Mouse (Mus musculus) cerebellum, adult (tissue): ENCODE measurements at regions not wholly inside any gene's neighbourhood (a gene's known extent, or its start where the extent isn't known, plus 50 kb on each side); places are given as distances from the start of the nearest gene placed in this dataset.
A peak's percentile ranks its signal among the peaks of the same experiment; 100 is the strongest.
"Not testable (repeated sequence)": the region's sequence is repeated elsewhere in the genome, so short reads cannot be mapped to it uniquely, and the experiment has no call there.

ENCODE experiments used
- ATAC-seq: cut with Nextera tagmentation; 2 replicates; pipeline ENCODE4 v1.9.2; 2017; ENCODE audit warnings: mild to moderate bottlenecking, moderate library complexity, mixed read lengths; ENCODE audit not compliant: insufficient number of reproducible peaks, low FRiP score, low TSS enrichment

DNA sequence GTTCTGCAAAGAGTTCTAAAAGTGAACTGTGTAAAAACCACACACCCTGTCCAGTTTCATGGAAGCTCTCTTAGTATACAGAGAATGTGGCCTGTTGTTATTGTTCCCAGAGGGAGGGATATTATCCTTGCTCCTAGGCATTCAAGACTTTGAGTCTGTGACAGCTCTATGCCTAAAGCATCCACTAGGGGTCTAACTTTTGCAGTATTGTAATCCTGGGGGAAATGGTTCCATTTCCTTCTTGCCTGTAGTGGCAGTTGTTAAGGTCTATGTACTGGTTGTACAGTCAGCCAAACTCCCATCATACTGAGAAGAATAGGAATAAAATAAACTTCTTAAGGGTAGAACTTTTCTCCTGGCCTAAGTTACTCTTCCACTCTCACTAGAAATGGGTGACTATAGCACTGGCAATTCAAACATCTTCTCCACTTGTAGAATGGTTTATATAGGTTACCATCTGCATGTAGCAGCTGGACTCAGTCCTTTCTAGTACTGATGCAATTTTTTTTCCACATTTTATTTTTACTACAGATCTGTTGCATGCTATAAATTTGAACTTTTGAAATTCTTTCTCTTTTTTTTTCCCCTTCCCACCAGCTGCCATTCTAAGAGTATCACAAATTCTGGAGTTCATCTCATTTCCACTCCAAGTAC, 51.4 kb upstream of the Dpt start:
- peak; percentile 74 for ATAC-seq

DNA sequence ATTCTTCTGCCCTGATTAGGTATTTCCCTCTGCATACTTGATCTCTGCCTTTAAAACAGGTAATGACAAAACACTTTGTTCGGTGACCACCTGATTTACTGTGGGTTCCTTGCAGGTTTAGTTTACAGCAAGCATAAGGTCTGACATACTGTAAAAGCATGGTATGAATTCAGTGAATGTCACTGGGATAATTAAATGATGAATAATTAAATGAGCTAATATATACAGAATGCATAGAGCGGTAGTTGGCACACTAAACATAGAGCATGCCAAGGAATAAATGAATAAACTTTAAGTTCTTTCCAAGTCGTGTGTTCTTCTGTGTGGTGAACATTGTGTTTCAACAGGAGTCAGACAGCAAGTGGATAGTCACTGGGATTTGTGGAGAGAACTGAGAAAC, 51.9 kb upstream of the Dpt start:
- no peak for ATAC-seq

DNA sequence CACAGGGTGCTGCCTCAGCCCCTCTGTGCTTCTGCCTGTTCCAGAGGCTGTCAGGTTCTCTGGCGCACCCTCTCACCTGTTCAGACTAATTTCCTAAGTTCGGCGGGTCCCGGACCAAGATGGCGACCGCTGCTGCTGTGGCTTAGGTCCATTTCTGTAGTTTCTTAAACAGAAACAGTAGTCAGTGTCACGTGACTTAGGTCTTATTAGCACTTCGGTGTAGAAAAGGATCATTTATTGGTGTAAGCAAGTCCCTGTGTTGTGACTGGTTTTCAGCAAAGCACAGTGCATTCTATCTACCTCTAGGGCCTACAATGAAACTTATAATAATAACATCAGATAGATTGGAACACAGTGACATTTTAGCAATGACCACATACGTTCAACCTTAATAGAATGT, 53.5 kb upstream of the Dpt start:
- ATAC-seq: not testable (repeated sequence)

DNA sequence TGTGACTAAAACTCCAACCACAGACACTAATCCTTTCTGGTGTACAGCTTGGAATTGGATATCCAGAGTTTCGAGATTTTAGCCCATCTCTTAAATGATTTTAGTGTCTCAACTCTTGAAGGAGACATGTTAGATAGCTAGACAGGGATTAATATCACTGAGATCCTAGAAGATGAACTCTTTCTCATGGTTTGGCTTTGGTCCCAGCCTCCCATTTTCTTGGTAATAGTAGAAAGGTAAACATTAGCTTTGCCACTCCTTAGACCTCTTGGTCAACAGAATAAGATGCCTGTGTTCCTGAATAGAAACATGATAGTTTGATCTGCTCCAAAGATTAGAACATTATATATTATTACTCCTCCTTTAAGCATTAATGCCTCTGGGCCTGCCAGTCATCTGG, 60.8 kb upstream of the Dpt start:
- ATAC-seq: no peak

DNA sequence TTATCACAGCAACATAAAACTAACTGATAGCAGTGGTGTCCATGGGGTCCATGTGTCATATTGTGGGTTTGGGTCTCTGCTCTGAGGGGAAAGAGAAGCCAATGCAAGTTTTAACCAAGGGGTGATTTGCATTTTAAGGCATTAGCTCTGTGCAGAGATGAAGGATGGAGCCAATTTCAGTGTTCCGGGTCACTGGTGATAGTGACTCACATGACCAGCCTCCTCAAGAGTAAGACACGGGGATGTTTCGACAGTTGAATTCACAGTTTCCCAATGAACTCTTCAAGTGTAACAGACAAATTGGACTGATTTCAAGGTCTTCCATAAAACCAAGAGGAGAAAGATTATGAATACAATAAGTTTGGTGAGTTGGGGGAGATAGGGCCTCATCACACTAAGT, 62.7 kb upstream of the Dpt start:
- no peak for ATAC-seq

DNA sequence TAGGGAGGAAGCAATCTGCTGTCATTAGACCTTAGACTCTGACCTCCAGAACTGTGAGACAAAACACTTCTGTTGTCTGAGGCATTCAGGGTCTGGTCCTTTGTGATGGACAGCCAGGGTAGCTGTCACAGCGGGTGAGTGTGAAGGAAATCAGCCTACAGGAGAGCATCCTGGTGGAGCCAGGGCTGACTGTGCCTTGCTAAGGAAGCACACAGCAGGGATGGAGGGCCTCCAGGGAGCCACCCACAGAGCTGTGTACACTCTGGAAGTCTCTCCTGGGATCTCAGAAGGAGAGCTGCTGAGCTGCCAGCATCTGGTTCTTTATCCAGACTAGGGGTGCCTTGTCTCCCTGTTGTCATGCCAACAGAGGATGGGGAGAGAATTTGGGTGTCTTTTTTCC, 74.4 kb upstream of the Dpt start:
- no peak for ATAC-seq

DNA sequence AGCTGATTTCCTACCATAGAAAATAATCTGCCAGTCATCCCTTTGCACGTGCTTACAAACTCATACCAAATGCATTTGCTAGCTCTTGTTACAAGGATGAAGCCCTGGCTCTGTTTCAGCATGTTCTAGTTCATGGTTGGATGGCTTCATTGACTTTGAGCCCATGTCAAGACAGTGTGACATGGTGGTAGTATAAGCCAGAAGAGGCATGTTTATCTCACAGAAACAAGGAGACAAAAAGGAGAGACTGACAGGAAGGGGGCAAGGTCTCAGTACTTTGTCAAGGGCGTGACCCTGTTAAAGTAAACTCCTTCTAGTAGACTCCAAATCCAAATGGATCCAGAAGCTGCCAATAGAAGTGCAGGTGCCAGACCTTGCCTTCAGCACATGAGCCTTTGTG, 81.5 kb upstream of the Dpt start:
- ATAC-seq: no peak

DNA sequence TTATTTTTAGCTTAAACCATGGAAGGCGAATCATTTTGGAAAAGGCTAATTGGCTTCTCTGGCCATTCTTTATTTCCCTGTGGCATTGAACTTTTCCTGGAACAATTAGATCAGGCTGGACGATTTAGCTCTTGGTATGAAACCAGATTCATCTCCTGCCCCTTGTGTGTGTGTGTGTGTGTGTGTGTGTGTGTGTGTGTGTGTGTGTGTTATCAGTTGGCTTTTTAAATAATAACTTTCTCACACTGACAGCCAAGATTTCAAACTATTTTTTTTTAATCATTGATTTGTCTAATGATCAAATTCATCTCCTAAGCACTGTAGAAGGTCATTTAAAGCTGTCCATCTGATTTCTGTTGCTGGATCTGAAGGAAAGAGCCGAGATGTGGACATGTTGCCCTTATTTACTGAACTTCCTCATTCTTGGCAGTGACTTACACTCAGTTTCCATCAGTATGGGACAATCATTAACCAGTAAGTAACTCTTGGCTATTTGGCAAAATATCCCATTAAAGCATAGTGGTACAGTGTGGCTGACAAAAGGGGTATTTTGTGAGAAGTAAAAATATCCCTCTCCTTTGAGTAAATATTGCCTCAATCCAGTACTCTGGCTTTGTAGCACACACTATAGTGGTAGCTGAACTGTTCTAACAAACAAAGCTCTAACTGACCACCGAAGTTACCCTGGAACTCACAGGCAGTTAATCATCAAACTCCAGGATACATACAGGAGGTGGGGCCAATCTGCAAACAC, 82.5 kb upstream of the Dpt start:
- no peak for ATAC-seq

DNA sequence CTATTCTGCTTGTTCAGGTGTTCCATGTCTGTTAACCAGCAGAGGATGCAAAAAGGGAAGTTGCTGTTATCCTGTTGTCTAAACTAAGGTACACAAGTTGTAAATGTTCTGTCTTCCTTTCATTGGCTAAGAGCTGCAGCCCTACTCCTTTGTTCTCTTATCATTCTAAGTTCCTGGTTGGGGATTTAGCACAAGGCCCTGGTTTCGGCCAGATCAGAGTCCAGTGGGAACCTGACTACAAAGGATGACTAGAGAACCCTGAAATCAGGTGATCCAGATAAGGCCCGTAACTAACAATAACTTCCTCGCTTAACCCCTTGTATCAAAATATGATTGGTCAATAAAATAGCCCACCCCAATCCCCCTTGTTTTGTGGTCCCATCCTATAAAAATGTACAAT, 83.9 kb upstream of the Dpt start:
- ATAC-seq: no peak

DNA sequence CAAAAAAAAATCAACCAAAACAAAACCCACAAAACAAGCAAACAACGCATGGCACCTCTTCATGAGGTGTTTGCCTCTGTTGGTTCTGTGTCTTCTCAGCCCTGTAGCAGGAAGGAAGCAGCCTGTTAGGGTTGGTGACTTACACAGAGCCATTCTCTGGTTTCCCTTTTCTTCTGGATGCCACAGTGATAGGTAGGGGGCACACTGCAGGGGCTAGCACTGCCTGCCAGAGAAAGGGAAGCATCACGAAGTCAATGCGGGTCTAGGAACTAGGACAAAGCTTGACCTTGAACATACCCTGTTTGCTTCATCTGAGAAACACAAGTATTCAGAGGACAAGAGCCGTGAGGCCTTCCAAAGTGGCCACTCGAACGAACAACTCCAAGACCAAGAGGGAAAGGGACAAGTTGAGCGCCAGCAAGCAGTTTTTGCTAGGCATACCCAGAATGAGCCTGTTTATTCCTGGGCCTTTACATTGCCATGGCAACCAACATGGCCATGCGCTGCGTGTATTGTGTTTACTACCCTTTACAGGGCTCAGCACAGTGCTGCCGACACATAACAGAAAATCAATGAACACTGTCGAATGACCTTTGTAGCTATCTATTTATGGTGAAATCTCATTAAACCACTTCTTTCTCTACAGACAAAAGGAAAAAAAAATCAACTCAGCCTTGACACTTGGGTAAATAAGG, 91.9 kb upstream of the Dpt start:
- no peak; the same call in 1 of the 2 replicates for ATAC-seq

DNA sequence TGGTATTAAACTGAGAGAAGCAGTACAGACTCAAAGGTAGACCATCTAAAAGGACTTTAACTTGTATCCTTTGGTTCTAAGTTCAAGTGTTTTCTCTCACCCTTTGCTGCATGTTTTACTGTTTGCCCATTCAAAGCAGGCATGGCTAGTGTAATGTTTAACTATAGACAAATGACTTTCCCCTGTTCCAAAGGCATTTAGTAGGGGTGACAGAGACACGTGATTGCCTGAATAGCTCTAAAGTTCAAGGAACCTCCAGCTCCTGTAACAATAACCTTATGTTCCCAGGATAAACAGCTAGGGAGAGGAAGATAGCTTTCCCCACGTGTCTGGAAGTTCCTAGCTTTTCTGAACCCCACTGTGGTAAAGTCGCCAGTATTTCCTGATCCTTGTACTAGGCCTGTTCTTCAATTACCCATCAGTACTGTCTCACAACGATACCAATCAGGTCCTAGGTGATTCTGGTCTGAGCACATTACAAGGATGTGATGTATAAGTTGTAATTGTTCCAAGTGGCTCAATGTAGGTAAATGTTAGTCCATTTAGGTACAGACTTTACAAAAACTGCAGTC, 92.8 kb upstream of the Dpt start:
- no peak for ATAC-seq

DNA sequence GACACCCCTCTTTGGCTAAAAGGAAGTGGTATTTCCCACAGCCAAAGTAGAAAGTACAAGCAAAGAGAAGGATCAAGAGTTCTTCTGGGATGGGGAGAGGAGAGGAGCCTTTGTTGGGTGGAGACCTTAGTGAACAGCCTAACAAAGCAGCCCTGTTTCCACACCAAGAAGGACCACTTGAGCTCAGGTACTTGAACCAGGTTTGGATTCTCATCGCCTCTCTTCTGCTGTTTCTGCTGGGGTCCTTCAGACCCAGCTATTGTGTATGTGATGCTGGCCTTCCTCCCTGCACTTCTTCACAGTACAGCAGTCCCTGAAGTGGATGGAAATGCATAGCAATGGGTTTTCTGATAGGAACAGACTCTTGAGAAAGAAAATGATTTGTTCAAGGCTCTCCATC, 106.4 kb upstream of the Dpt start:
- ATAC-seq: no peak

DNA sequence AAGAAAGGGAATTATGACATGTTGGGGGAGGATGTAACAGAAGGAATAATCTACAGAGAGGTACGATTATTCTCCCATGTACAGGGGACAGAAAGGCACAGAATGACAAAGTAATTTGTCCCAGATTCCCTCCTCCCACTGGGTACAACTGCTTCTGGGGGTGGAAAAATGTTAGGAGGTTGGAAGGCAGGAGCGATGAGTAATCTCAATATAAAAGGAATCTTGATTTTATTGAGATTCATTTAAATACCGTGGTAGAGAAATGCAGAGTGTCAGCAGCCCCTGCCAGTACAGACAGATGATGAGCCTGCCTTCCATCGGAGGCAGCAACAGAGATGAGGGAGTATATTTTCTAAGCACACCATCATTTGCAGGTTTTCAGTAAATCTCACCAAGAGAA, 107.1 kb upstream of the Dpt start:
- no peak for ATAC-seq

DNA sequence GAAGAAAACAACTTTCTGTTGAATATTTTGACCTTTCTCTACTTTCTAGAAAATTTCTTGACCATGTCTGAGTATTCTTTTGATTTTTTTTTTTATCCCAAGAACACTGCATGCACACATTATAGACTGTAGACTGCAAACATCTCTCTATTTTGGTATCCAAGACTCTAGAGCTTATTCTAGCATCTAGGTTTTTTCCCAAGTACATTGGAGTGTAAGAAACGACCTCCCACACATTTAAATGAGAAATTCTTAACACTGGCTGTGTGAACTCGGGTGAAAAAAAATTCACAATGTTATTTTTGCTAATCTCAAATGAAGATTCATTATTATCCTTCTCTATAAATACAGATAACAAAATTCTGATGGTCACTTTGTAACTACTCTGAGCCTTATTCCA, 112.0 kb upstream of the Dpt start:
- no peak for ATAC-seq

DNA sequence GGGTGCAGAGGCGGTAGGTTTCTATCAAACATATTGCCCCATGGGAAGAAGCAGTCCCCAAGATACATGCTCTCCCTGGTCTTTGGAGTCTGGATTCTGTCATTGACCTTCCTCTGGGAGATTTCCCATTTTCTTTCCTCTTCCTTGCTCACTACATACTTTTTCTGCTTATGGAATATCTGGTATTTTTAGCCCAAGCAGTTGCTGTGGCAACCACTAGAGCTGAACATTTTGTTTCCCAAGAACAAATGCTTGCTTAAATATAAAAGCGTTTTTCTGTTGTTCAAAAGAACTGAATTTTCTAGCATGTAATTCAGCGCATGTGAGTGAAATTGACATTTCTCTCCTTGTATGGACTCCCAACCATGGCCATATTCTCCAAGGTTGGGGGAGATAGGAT, 112.7 kb upstream of the Dpt start:
- no peak for ATAC-seq

DNA sequence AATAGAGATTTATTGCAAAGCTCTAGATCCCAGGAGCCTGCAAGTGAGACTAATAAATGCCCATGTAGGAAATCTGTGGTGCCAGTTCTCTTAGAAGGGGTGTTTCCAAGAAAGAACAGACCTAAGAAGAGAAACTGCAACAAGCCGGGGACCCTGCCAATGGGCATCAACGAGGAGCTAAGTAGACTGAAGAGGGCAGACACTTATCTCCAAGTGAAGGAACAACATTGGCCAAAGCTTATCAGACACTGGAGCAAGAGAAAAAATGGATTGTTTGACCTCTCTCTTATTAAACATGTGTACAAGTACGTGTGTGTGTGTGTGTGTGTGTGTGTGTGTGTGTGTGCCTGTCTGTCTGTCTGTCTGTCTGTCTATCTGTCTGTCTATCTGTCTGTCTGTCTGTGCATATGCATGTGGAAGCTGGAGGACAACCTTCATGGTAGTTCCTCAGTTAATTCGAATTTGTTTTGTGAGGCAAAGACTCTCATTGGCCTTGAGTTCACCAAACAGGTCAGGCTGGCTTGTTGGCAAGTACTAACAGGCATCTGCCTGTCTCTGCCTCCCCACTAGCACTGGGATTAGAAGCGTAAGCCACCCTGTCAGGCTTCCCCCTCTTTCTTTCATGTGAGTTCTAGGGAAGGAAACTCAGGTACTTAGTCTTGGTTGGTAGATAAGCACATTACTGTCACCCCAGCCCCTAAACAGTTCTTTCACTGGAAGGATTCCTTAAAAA, 113.4 kb upstream of the Dpt start:
- no peak for ATAC-seq

DNA sequence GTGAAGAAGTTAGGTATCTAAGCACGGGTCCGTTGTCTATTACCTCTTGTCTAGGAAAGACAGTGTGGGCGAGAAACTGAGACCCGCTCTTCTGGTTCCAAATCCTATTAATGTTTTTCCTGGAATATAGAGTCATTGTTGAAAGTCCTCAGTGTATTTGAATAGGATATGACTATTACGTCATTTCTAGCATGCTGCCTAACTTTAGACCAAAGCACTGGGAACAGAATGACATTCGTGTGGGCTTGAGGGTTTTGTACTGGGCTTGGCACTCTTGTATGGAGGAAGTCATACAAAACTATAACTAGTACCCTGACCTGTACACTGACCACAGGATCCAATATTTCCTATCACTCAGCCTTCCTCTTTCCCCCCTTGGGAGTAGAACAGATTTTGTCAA, 114.0 kb upstream of the Dpt start:
- ATAC-seq: no peak

DNA sequence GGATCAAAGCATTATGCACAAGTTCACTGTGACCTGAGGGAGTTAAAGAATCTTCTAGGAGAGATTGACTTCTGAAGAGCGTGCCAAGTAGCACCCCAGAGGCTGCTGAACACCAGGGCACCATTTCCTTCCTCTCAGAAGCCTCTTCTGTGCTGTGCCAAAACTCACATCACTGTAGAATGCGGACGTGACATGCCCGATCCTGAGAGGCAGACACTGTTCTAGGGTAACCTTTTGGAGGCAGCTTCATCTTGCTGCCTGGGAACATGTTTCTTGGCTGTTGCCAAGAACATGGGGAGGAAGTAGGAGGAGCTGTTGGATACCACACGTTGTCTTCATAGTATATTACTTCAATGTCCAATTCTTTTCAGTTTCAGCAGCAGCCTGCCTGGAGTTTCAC, 114.9 kb upstream of the Dpt start:
- 0 out of 2 replicates have a peak, but pooled peaks have one; percentile 26 for ATAC-seq

DNA sequence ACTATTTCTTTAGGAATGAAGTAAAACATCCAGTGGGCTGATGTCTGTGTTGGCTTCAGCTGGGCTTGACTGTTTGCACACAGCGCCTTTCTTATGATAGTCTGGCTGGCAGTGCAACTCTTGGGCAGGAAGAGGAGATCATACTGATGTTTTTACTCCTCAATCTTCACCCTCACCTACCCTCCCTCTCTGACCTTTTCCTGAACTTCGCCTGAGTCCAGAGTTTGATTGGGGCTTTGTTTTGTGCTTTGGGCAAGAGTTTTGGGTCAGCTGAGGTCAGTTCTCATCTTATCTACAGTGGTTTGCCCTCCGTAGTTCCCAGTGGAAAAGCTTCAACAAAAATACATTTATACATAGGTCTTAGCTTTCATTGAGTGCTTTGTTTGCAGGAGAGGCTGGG, 118.1 kb upstream of the Dpt start:
- no peak for ATAC-seq

DNA sequence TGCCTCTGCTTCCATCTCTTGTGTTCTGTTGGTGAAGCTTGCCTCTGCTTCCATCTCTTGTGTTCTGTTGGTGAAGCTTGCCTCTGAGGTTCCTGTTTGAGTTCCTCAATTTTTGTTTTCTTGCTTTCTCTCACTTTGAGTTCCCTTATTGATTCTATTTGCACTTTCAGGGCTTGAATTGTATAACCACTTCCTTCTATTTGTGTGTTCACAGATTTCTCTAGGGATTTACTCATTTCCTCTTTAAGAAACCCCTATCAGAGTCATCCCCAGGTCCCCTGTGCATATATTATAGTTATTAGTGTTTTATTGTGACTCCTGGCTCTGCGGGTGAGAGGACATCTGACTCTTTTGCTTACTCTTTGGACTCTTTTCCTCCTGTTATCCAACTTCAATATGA, 144.2 kb upstream of the Dpt start:
- no peak for ATAC-seq
